Mouse (Mus musculus): ENCODE data around the gene Hist1h3c.

DNA sequence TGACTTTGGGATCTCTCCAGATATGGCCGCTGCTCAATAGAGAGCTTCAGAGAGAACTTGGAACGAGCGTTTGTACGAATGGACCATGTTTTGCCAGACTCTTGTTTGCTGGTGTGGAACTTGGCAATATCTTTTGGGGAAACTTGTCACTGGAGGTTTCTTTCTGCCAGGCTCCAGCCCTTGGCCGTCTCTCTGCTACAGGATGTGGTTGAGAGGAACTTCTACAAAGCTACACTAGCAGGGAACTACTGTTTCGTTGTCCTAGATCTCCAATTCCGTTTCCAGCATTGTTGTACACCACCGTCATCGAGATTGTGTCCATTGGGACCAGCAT lies 16.2 kb downstream of the Hist1h3c start:
- TF ChIP-seq CTCF (IDR thresholded peaks at IDR 0.05; ENCODE audit: control insufficient read depth, insufficient read depth, insufficient replicate concordance, low read depth, low read length) (no peak), POLR2A (IDR thresholded peaks at IDR 0.05; ENCODE audit: control insufficient read depth, low read depth, low read length) (no peak)

Data from testis, adult 2 months (tissue).